Mouse (Mus musculus): ENCODE data around the gene Rhot2. TPM values are rescaled to one million over a fixed set of nuclear protein-coding genes. Genes with fewer than 3 reads are reported as not detected.
A peak's percentile ranks its signal among the peaks of the same experiment; 100 is the strongest.
"Not testable (repeated sequence)": the region's sequence is repeated elsewhere in the genome, so short reads cannot be mapped to it uniquely, and the experiment has no call there.

Rhot2 gene
- total RNA-seq, 2 experiments from 2014 or later: 36.8 TPM

- peak; percentile 88 for DNase-seq
Observed at GRCm38 (mm10) chr17:25874721-25875170, 30.1 kb upstream of the Rhot2 start, which contains the start of gene Mettl26. Mettl26 (plus strand) TSS chr17:25875074.

GRCm38 (mm10) chr17:25874148-25874720, 29.6 kb upstream of the Rhot2 start:
- no peak for DNase-seq

- DNase-seq: no peak
Observed at GRCm38 (mm10) chr17:25873405-25874147, 28.9 kb upstream of the Rhot2 start.

GRCm38 (mm10) chr17:25872676-25873075, 28.0 kb upstream of the Rhot2 start:
- no peak for DNase-seq

GRCm38 (mm10) chr17:25871566-25871965, 26.9 kb upstream of the Rhot2 start:
- DNase-seq: not testable (repeated sequence)

GRCm38 (mm10) chr17:25869954-25870353, 25.3 kb upstream of the Rhot2 start:
- no peak for DNase-seq

GRCm38 (mm10) chr17:25869498-25869897, 24.8 kb upstream of the Rhot2 start:
- DNase-seq: no peak

- DNase-seq: peak; percentile 69
Observed at GRCm38 (mm10) chr17:25868601-25869191, 24.0 kb upstream of the Rhot2 start, which contains the start of gene Mcrip2. Mcrip2 (minus strand) TSS chr17:25868764.

- peak; percentile 65 for DNase-seq
Observed at GRCm38 (mm10) chr17:25867836-25868600, 23.4 kb upstream of the Rhot2 start.

- DNase-seq: no peak
Observed at GRCm38 (mm10) chr17:25867509-25867835, 22.8 kb upstream of the Rhot2 start.

GRCm38 (mm10) chr17:25866172-25866571, 21.5 kb upstream of the Rhot2 start:
- no peak for DNase-seq

GRCm38 (mm10) chr17:25865288-25865687, 20.6 kb upstream of the Rhot2 start:
- DNase-seq: no peak

- DNase-seq: no peak
Observed at GRCm38 (mm10) chr17:25864311-25864710, 19.7 kb upstream of the Rhot2 start.

- DNase-seq: no peak
Observed at GRCm38 (mm10) chr17:25863681-25864080, 19.0 kb upstream of the Rhot2 start.

GRCm38 (mm10) chr17:25861704-25862612, 17.3 kb upstream of the Rhot2 start:
- DNase-seq: no peak

GRCm38 (mm10) chr17:25860832-25861703, 16.4 kb upstream of the Rhot2 start, which contains the start of gene Wdr90:
Wdr90 (minus strand) TSS chr17:25861501.
- peak; percentile 83 for DNase-seq

- DNase-seq: no peak
Observed at GRCm38 (mm10) chr17:25860229-25860628, 15.6 kb upstream of the Rhot2 start.

- no peak for DNase-seq
Observed at GRCm38 (mm10) chr17:25843636-25844395, 835 bp downstream of the Rhot2 start.

- no peak for DNase-seq
Observed at GRCm38 (mm10) chr17:25843122-25843521, 1.5 kb downstream of the Rhot2 start.

- DNase-seq: no peak
Observed at GRCm38 (mm10) chr17:25842509-25842908, 2.1 kb downstream of the Rhot2 start.

All from gastrocnemius, postnatal 10 days (tissue).